Mouse (Mus musculus): ENCODE data around the gene Cry2.

Cry2 gene

DNA sequence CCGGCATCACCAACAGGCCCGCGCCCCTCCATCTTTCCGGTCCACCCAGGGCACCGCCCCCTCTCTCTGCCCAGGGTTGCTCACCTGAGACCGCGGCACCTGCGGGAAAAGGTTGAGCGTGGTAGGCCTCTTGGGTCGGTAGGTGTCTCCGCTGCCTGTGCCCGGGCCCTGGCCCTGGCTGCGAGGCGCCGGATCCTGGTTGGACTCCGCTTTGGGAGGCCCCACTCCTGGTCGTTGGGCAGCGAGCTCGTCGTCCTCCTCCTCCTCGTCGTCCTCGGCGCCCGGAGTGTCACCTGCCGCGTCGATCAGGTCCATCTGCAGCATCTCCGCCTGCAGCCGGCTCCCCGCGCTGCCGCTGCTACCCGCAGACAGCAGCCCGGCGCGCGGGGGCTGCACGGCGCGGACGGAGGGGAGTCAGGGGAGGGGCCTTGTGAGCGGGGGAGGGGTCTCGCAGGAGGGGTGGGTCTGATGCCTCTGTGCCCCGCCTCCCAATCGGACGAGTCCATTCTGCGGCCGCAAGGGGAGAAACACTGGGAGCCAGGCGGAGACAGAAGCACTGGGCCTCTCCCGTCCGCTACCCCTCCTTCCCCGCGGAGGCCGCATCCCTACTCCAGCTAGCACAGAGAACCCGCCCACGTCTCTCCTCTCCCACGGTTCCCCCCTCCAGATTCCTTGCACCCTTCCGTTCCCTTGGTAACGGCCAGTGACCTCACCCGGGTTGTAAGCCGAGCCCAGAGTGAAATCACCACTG is 44.8 kb downstream of the Cry2 start:
- ATAC-seq (ENCODE audit: low TSS enrichment) = peak; percentile 55

DNA sequence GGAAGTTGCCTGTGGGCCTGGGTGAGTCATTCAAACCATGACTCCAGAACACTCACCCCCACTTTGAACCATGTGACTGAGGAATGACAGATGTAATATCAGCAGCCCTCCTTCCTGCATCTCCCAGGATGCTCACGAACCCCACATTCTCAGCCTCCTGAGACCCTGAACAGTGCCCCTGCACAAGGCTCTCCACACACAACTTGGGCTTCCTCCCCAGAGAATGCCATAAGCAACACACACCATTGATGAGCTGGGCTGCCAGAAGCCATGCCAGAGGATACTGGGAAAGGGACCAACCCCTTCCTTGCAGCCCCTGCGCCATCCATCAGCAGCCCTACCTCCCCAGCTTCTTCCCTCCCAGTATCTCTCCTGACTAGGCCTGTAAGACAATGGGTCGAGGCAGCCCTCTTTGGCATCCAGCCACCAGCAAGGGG is 45.7 kb downstream of the Cry2 start:
- peak; percentile 3; the same call in 1 of the 2 replicates for ATAC-seq (ENCODE audit: low TSS enrichment)

DNA sequence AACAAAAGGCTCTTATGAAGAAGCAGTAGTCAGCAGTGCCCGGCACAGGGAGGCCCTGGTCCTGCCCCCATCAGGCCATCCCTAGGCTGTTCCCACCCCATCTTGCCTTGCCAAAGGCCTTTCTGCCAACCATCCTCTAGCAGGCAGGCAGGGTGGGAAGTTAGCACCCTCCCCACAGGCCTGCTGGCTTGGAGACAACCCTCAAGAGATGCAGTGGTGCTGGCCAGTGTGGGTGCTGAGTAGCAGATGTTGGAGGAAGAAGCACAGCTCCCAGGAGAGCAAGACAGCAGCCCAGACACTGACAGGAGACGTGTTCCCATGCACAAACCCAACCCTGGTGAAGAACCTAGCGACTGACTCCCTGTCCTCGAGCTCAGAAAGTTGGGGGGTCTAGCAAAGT is 46.2 kb downstream of the Cry2 start:
- peak; percentile 36 for ATAC-seq (ENCODE audit: low TSS enrichment)

GRCm38 (mm10) chr2:92386821-92387570 is 46.8 kb downstream of the Cry2 start:
- ATAC-seq (ENCODE audit: low TSS enrichment) = no peak

DNA sequence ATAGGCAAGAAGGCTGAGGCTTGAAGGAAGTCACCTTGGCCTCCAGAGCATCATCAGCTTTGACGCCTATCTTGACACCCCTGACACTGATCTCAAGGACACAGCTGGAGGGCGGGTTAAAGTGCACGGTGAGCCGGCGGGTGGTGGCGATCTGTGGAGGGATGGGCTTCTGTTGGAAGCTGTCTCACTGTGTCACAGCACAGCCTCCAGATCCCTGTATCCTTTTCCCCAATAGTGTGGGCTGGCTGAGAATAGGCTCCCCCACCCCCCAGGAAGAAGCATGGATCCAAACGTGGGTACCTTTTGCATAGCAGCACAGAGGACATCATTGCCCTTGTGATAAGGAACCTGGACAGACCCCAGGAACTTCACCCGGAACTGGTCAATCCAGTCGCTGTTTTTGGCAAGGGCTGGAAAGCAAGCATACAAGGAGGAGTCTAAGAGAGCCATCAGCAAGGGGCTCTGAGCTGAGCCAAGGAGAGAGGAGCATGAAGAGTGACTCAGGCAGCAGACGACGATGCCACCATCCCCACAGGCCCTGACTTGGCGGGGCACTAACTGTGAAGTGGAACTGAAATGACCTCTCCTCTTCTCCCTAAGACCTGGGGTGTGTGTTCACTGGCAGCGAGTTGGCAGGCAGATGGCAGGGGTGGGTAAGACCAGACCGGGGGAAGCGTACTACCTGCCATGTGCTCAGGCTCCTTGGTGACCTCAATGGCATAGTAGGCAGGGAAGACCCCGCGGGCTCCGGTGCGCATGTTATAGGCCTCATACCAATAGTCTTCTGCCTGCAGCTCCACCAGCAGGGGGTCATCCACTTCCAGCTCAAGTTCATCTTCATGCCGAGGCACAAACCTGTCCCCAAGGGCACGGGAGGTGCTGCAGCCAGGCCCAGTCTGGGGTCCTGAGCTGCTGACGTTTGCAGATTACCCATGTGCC is 48.5 kb downstream of the Cry2 start:
- ATAC-seq (ENCODE audit: low TSS enrichment) = no peak

DNA sequence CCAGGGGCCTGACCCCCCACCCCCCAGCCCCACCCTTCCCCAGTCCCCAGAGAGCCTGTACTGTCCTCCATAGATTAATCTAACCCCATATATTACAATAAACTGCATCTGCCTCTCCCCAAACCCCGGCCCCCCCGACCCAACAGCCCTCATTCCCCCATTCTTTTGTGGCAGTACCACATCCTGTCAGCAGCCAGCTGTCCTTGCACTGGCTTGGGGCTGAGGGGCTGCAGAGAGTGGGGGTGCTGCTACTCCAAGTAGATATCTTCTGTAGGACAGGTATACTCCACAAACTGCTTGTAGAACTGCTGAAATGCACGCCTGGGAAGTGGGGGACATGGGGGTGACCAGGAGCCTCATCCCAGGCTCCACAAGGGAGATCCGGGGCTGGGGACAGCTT is 49.7 kb downstream of the Cry2 start:
- ATAC-seq (ENCODE audit: low TSS enrichment) = no peak

GRCm38 (mm10) chr2:92382759-92383158 is 51.1 kb downstream of the Cry2 start:
- ATAC-seq (ENCODE audit: low TSS enrichment) = no peak

GRCm38 (mm10) chr2:92381901-92382588 is 51.8 kb downstream of the Cry2 start, which contains the start of gene 1700029I15Rik:
TSS of gene 1700029I15Rik (plus strand) at chr2:92382538.
- ATAC-seq (ENCODE audit: low TSS enrichment) = no peak

DNA sequence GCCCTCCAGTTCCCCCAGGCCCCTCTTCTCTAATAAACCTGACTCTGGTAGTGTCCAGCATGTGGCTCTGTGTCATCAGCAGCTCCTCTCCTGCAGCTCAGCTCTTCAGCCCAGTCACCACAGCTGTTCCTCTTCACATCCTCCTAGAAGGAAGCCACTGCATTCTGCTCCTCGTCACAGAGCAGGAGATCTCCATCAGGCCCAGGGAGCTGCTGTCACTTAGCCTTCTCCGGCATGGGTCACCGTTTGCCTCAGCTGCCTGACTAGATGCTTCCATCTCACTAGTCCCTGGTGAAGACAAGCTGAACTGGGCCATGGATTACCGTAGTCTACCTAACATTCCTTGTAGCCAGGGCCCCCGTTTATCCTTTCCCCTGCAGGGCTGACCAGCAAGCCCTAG is 52.7 kb downstream of the Cry2 start:
- ATAC-seq (ENCODE audit: low TSS enrichment) = no peak

DNA sequence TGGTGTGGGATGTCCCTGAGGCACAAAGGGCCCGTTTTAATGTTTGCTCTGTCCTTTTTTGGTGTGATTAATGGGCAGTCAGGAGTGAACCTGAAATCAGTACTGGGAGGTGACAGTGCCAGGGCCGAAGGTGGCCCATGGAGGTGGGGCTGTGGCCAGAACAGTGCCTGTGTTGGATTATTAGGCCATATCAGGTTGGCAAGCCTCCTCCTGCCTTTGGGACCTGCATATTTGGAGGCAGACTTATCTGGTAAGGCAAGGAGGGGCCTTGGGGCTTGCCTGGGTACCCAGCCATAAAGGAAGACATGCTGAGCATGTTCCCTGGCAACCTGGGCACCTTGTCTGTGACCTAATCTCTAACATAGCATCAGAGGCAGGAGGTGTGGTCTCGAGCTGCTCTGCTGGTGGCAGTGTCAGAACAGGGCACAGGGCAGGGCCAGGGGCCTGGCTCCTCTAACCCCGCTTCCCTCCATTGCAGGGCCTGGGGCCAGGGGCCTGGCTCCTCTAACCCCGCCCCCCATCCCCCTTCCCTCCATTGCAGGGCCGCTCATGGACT is 53.3 kb downstream of the Cry2 start:
- no peak for ATAC-seq (ENCODE audit: low TSS enrichment)

DNA sequence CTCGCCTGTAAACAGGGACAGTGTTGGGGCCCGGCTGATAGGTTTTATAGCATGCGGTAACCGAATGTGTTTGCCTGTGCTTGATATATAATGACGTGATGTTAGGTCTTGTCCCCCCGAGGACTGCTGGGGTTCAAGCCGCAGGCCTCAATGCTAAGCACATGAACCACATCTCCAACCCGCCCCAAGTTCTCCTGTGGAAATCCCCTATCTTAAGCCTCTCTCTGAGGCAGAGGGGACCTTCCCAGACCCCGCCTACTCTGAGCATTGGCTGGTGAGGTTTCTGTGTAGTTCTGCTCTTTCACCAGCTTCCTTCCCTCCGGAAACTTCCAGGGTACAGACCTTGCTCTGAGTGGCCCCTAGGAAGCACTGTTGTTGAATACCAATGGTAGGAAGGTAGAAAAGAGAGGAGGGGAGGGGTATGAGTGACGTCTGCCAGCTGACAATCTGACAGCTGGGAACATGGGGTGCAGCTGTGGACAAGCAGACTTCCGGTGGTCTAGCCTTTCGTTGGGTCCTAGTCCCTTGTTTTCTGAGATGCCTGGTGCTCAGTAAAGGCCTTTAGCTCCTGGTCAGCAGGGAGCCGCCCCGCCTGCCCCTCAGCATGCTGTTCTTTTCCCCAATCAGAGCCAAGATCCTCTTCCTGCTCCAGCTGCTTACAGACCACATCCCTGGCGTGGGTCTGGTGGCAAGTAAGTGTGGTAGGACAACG is 53.9 kb downstream of the Cry2 start:
- ATAC-seq (ENCODE audit: low TSS enrichment) = no peak

- no peak for ATAC-seq (ENCODE audit: low TSS enrichment)
Measured at GRCm38 (mm10) chr2:92377320-92377719, 56.5 kb downstream of the Cry2 start.

GRCm38 (mm10) chr2:92376300-92376699 is 57.5 kb downstream of the Cry2 start:
- ATAC-seq (ENCODE audit: low TSS enrichment) = no peak

- ATAC-seq (ENCODE audit: low TSS enrichment) = no peak
Measured at GRCm38 (mm10) chr2:92375788-92376187, 58.1 kb downstream of the Cry2 start.

GRCm38 (mm10) chr2:92375099-92375623 is 58.7 kb downstream of the Cry2 start:
- ATAC-seq (ENCODE audit: low TSS enrichment) = peak; percentile 95

DNA sequence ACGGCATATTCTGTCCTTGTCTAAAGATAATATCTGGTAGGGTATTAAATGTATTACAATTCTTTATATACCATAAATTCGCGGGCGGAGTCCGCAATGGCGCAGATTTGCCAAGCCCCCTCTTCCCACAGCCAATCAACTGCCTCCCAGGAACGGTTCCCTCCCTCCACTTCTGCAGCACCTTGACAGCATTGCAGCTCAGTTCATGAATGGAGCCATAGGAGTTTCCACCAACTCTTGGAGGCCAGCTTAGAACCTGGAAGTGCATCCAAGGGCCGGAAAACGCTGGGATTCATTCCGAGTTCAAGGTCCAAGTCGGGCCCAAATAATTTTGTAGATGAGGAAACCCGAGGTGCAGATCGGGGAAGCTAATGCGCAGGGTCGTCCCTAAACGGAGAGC is 59.3 kb downstream of the Cry2 start, which contains the start of the genes Pex16 and Large2:
Gene Pex16, plus strand, starts transcription at position 163 of the 400 bp plus-strand sequence.
Gene Large2, minus strand, starts transcription at position 356 of the 400 bp plus-strand sequence.
- peak; percentile 48 for ATAC-seq (ENCODE audit: low TSS enrichment)

- no peak for ATAC-seq (ENCODE audit: low TSS enrichment)
Measured at GRCm38 (mm10) chr2:92373437-92373813, 60.4 kb downstream of the Cry2 start.

GRCm38 (mm10) chr2:92372767-92373436 is 60.9 kb downstream of the Cry2 start:
- ATAC-seq (ENCODE audit: low TSS enrichment) = no peak

DNA sequence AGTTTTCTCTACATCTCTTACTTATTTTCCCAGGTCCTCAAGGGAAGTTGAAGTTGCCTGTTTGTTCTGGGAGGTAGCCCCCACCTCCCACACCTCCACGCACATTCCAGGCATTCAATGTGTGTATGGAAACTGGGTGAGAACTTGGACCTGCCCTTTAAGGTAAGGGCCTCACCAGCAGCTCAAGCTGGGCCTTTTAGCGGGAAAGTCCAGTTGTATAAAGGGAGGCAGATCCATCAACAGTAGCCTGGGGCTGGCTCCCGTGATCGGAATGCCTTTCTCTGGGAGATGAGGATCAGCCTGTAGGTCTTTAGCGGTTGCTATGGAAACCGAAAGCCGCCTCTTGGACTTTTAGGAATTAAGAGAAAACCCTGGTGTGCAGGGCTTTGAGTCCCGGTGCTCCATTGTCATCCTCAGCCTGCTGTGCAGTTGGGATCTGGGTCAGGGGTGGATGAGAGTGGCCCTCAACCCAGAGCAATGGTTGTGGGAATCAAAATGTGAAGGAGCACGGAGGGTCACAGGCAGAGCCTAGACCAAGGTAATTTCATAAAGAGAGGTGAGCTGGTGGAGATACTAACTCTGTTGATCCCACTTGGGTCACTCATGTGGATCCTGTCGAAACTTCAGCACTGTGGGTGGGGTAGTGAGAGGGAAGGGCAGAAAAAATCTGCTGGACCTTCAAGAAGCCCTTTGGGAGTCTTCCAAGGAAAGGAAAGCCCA is 61.7 kb downstream of the Cry2 start:
- no peak for ATAC-seq (ENCODE audit: low TSS enrichment)

All from frontal cortex, adult (tissue).